Mouse (Mus musculus) lung, adult 2 months (tissue): Measurements from ENCODE around the gene Nr1h2. TPM values are rescaled to one million over a fixed set of nuclear protein-coding genes. Genes with fewer than 3 reads are reported as not detected.
A peak's percentile ranks its signal among the peaks of the same experiment; 100 is the strongest.

Experiments used
- DNase-seq: peaks from one replicate; pipeline ENCODE4 v3.0.0; 2022
- H3K4me1 ChIP-seq: fragments of 200-500 bp; 2 replicates; pipeline ENCODE4 v1.6.1; 2011; ENCODE audit warnings: low read length; ENCODE audit not compliant: control insufficient read depth, insufficient read depth
- H3K4me3 ChIP-seq: fragments of 200-500 bp; replicated peaks from 2 replicates; pipeline ENCODE3; 2011; ENCODE audit warnings: low read depth, mild to moderate bottlenecking, control low read depth, low read length; ENCODE audit errors: extremely low read depth
- CTCF ChIP-seq: fragments of 200-500 bp; IDR thresholded peaks from 2 replicates; pipeline ENCODE4 v1.5.1; 2011; ENCODE audit warnings: mild to moderate bottlenecking, low read length, control low read depth; ENCODE audit not compliant: insufficient read depth
- POLR2A ChIP-seq: fragments of 200-500 bp; IDR thresholded peaks from 2 replicates; pipeline ENCODE4 v1.6.1; 2011; ENCODE audit warnings: low read depth, mild to moderate bottlenecking, control low read depth, low read length, borderline replicate concordance; ENCODE audit errors: extremely low read depth
- WGBS: fragments of 180-500 bp; shearing (Covaris S2); methylation state at CpG from one replicate; pipeline ENCODE4 v1.1.7; 2018; 5-methylcytosine and 5-hydroxymethylcytosine counted together
- polyA plus RNA-seq: library from polyadenylated mRNA; depleted of rRNA; stranded (reverse); fragments of >200 nt; gene quantifications from 2 replicates; pipeline ENCODE4 v1.2.3, GENCODE M21; 2012

Gene Nr1h2
- polyA plus RNA-seq, 1 experiment: 194 TPM

DNA sequence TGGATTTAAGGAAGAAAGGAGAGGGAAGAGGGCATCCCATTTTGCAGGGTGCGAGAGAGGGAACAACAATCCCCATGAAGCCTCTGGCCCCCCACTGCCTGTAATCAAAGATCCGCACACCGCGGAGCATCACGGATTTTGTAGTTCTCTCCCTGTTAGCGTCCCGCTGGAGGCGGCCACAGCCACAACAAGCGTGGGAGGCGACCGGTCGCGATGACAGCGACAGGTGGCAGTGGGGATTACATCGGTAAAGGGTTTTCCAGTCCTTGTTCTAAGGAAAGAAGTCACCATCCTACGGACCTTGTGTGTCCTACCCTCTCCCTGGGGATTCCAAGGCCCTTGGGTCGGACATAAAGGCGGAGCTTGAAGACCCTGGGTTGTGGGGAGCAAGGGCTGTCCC, 33.2 kb upstream of the Nr1h2 start:
- Histone ChIP-seq H3K4me3 (peak overlapping the region; percentile 8), H3K4me1 (peaks cover 15% of the 10 kb centered on the region)
- TF ChIP-seq CTCF (no peak), POLR2A (peak; percentile 17; the same call in 1 of the 2 replicates)
- DNase-seq: no peak
- 3% methylated on average over 18 of the region's 18 CpGs for WGBS

- DNase-seq: no peak
- Histone ChIP-seq H3K4me1 (peaks cover 15% of the 10 kb centered on the region), H3K4me3 (no peak overlapping the region)
- WGBS: 20% methylated on average over 19 of the region's 19 CpGs
- TF ChIP-seq CTCF (no peak), POLR2A (no peak)
These were observed 32.8 kb upstream of the Nr1h2 start for GRCm38 (mm10) chr7:44586518-44586917.

GRCm38 (mm10) chr7:44585606-44586005, 31.9 kb upstream of the Nr1h2 start:
- no peak for DNase-seq
- 90% methylated on average over 6 of the region's 6 CpGs for WGBS
- TF ChIP-seq POLR2A: 0 out of 2 replicates have a peak, but pooled peaks have one; percentile 23
- no peak for TF ChIP-seq CTCF
- Histone ChIP-seq H3K4me1 (peaks cover 15% of the 10 kb centered on the region), H3K4me3 (no peak overlapping the region)

- 85% methylated on average over 6 of the region's 6 CpGs for WGBS
- no peak overlapping the region for H3K4me3 ChIP-seq
- DNase-seq: no peak
- TF ChIP-seq CTCF (no peak), POLR2A (no peak)
- H3K4me1 ChIP-seq: peaks cover 15% of the 10 kb centered on the region
These were observed 31.2 kb upstream of the Nr1h2 start for GRCm38 (mm10) chr7:44584921-44585320.

- Histone ChIP-seq H3K4me3 (no peak overlapping the region), H3K4me1 (peaks cover 13% of the 10 kb centered on the region)
- TF ChIP-seq POLR2A (no peak), CTCF (no peak)
- WGBS: 48% methylated on average over 4 of the region's 4 CpGs
- no peak for DNase-seq
These were observed 30.6 kb upstream of the Nr1h2 start for GRCm38 (mm10) chr7:44584265-44584804.

GRCm38 (mm10) chr7:44583146-44583545, 29.4 kb upstream of the Nr1h2 start:
- WGBS: 42% methylated on average over 1 of the region's 1 CpGs
- TF ChIP-seq CTCF (no peak), POLR2A (no peak; the same call in 1 of the 2 replicates)
- Histone ChIP-seq H3K4me3 (no peak overlapping the region), H3K4me1 (peaks cover 11% of the 10 kb centered on the region)
- DNase-seq: no peak

DNA sequence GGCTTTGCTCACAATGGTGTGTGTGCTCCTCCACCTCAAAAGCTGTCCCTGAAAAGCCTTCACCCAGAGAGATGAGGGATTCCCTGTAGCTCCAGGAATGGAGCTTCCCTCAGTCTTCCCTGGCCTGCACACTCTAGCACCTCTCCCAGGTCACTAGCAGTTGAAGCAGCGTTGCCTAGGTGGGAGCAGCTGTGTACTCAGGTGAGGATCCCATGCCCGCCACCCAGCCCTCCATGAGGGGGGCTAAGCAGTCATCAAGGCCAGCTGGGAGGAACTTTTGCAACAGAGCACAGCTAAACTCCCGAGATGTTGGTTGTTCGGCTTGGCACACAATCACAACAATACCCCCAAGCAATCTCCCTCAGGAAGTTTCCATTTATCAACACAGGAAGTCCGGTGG, 29.0 kb upstream of the Nr1h2 start:
- Histone ChIP-seq H3K4me3 (no peak overlapping the region), H3K4me1 (peaks cover 11% of the 10 kb centered on the region)
- WGBS: 35% methylated on average over 5 of the region's 5 CpGs
- TF ChIP-seq CTCF: no peak
- TF ChIP-seq POLR2A: no peak
- no peak for DNase-seq

- no peak for DNase-seq
- Histone ChIP-seq H3K4me3 (no peak overlapping the region), H3K4me1 (peaks cover 8% of the 10 kb centered on the region)
- WGBS: 75% methylated on average over 6 of the region's 6 CpGs
- TF ChIP-seq POLR2A (no peak), CTCF (no peak)
These were observed 27.9 kb upstream of the Nr1h2 start for GRCm38 (mm10) chr7:44581637-44582036.

DNA sequence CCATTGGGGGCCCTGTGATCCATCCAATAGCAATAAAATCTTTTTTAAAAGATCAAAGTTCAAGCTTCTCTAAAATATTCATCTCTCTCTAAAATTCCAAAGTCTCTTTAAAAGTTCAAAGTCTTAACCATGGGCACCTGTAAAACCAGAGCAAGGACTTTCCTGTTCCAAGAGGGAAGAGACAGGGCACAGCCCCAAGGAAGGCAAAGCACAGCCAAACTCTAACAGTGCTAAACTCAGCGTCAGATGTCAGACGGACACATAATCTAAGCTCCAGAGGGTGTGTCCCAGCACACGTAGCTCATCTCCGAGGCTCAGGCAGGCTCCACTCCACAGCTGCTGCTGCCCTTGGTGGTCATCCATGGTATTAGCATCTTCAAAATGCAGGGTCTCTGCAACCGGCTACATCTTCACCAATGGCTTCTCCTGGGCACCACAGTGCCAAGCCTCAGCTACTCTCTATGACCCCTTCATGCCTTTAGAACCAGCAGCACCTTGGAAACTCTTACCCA, 22.6 kb upstream of the Nr1h2 start:
- no peak for TF ChIP-seq CTCF
- TF ChIP-seq POLR2A: no peak
- DNase-seq: no peak
- H3K4me1 ChIP-seq: no peaks in the 10 kb centered on the region; the same call in 1 of the 2 replicates
- H3K4me3 ChIP-seq: no peak overlapping the region
- 29% methylated on average over 5 of the region's 5 CpGs for WGBS

DNA sequence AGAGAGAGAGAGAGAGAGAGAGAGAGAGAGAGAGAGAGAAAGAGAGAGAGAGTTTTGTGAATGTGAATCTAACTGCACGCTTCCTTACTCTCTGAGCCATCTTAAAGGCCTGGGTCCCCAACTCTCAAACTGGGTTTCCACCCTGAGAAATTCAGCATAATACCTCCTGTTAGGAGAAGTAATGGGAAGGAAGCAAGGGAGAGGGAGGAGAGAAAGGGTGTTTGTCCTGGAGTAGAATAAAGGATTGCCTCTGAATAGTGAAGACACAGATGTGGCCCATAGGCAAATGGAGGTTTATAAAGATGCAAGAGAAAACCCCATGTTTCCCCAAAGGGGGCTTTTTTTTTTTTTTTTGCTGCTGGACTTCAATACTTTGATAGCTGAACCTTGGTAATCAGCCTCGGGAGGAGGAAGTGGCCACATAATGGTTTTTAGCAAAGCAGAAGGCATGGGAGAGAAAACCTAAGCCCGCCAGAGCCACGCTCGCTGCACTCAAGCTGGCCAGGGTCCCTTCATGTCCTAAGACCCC, 19.3 kb upstream of the Nr1h2 start:
- 57% methylated on average over 5 of the region's 5 CpGs for WGBS
- peak overlapping the region; percentile 59 for H3K4me3 ChIP-seq
- TF ChIP-seq POLR2A: no peak
- no peak for TF ChIP-seq CTCF
- no peak for DNase-seq
- no peaks in the 10 kb centered on the region; the same call in 1 of the 2 replicates for H3K4me1 ChIP-seq

GRCm38 (mm10) chr7:44572213-44572701, 18.5 kb upstream of the Nr1h2 start, which contains the start of gene Napsa:
Napsa (plus strand) TSS chr7:44572380.
- 26% methylated on average over 7 of the region's 7 CpGs for WGBS
- Histone ChIP-seq H3K4me1 (no peaks in the 10 kb centered on the region; the same call in 1 of the 2 replicates), H3K4me3 (peak within 1 kb of the TSS; percentile 62)
- TF ChIP-seq CTCF (no peak), POLR2A (peak; percentile 96; the same call in 1 of the 2 replicates)
- DNase-seq: peak; percentile 57
